8 mouse cellular contexts compared by ENCODE assay signal in genomic region chr2:151038811-151039222, GRCm38 (mm10). TPM values are rescaled to one million over a fixed set of nuclear protein-coding genes. Genes with fewer than 3 reads are reported as not detected.
A peak's percentile ranks its signal among the peaks of the same experiment; 100 is the strongest.
DNase-seq lines count a peak whose midpoint lies in the region; ATAC-seq and TF ChIP-seq lines count a peak whose summit lies in the region.

No protein-coding gene starts in this region.

- no peaks in the 10 kb centered on the region for H3K36me3 ChIP-seq in heart, embryonic 12.5 days
- peaks cover 0 to 10% of the 10 kb centered on the region in 2 experiments for H3K36me3 ChIP-seq in CH12.LX (replicated peaks in 1 of 2; ENCODE audit: control insufficient read depth in 1 of 2, insufficient read depth in 1 of 2, low read length in 1 of 2)
- H3K36me3 ChIP-seq in embryonic facial prominence, embryonic 11.5 days (replicated peaks; ENCODE audit: control insufficient read depth, insufficient read depth, low read depth, low read length), result no peaks in the 10 kb centered on the region
- H3K36me3 ChIP-seq in intestine, embryonic 15.5 days, result no peaks in the 10 kb centered on the region
- no peaks in the 10 kb centered on the region for H3K36me3 ChIP-seq in midbrain, embryonic 16.5 days (ENCODE audit: control insufficient read depth, insufficient read depth, low read length)

- peaks cover 31% of the 10 kb centered on the region for H3K79me2 ChIP-seq in CH12.LX (replicated peaks; ENCODE audit: control insufficient read depth, extremely low read depth, insufficient read depth, poor library complexity, severe bottlenecking)

- H3K9ac ChIP-seq in heart, embryonic 12.5 days, result peak overlapping the region; percentile 93
- peak overlapping the region; percentile 93 for H3K9ac ChIP-seq in CH12.LX (ENCODE audit: insufficient read depth, low read depth)
- H3K9ac ChIP-seq in embryonic facial prominence, embryonic 11.5 days (replicated peaks; ENCODE audit: low read length), result peak overlapping the region; percentile 99
- H3K9ac ChIP-seq in intestine, embryonic 15.5 days, result peak overlapping the region; percentile 98
- H3K9ac ChIP-seq in midbrain, embryonic 16.5 days (ENCODE audit: low read depth, low read length), result peak overlapping the region; percentile 88

- H3K27ac ChIP-seq in heart, embryonic 12.5 days (ENCODE audit: poor library complexity, severe bottlenecking), result peak overlapping the region; percentile 73
- H3K27ac ChIP-seq in CH12.LX (ENCODE audit: insufficient read depth, low read depth), result peak overlapping the region; percentile 29
- H3K27ac ChIP-seq in embryonic facial prominence, embryonic 11.5 days (replicated peaks; ENCODE audit: low read depth, low read length), result peak overlapping the region; percentile 25; the same call in 1 of the 2 replicates
- H3K27ac ChIP-seq in intestine, embryonic 15.5 days, result peak overlapping the region; percentile 88
- peak overlapping the region; percentile 71 for H3K27ac ChIP-seq in midbrain, embryonic 16.5 days (ENCODE audit: low read length)

- in situ Hi-C loops in CH12.LX (cut with MboI; ENCODE audit: low pct_ligation_motif_present, low pct_unique_long_range_greater_than_20kb, low sequenced_read_pairs), result no loop called here

- TF ChIP-seq POLR2A in CH12.LX (IDR thresholded peaks at IDR 0.05; ENCODE audit: low read depth, low read length), result no peak

- TF ChIP-seq RAD21 in CH12.LX (IDR thresholded peaks at IDR 0.05; ENCODE audit: low read depth, low read length), result no peak

- no peak for TF ChIP-seq CTCF in CH12.LX (conservative IDR thresholded peaks at IDR 0.05 in 1 of 2, IDR thresholded peaks at IDR 0.05 in 1 of 2; ENCODE audit: low read depth in 2 of 2, low read length in 2 of 2)

- WGBS in heart, embryonic 12.5 days, result under 1% methylated on average over 30 of the region's 30 CpGs
- 1% methylated on average over 30 of the region's 30 CpGs for WGBS in embryonic facial prominence, embryonic 11.5 days
- under 1% methylated on average over 30 of the region's 30 CpGs for WGBS in intestine, embryonic 15.5 days
- under 1% methylated on average over 30 of the region's 30 CpGs for whole genome bisulfite sequencing in midbrain, embryonic 16.5 days

- peaks cover 14% of the 10 kb centered on the region for H3K4me1 ChIP-seq in heart, embryonic 12.5 days (replicated peaks)
- peaks cover 5 to 24% of the 10 kb centered on the region in 2 experiments; a peak in 2 of 4 replicates for H3K4me1 ChIP-seq in CH12.LX (ENCODE audit: control insufficient read depth in 1 of 2, insufficient read depth in 2 of 2)
- no peaks in the 10 kb centered on the region; the same call in 1 of the 2 replicates for H3K4me1 ChIP-seq in embryonic facial prominence, embryonic 11.5 days (ENCODE audit: control insufficient read depth, insufficient read depth, low read length)
- H3K4me1 ChIP-seq in intestine, embryonic 15.5 days (replicated peaks), result no peaks in the 10 kb centered on the region
- peaks cover 17% of the 10 kb centered on the region for H3K4me1 ChIP-seq in midbrain, embryonic 16.5 days (ENCODE audit: control insufficient read depth, insufficient read depth, low read length)

- H3K9me3 ChIP-seq in heart, embryonic 12.5 days (replicated peaks), result no peaks in the 10 kb centered on the region
- no peaks in the 10 kb centered on the region for H3K9me3 ChIP-seq in CH12.LX (replicated peaks; ENCODE audit: low read length)
- no peaks in the 10 kb centered on the region for H3K9me3 ChIP-seq in embryonic facial prominence, embryonic 11.5 days (replicated peaks; ENCODE audit: control insufficient read depth, low read length)
- no peaks in the 10 kb centered on the region for H3K9me3 ChIP-seq in intestine, embryonic 15.5 days
- H3K9me3 ChIP-seq in midbrain, embryonic 16.5 days (replicated peaks; ENCODE audit: control insufficient read depth, low read length, poor library complexity, severe bottlenecking), result no peaks in the 10 kb centered on the region

- dilution Hi-C loops in CH12.LX (cut with MboI; ENCODE audit: extremely low pct_ligation_motif_present, extremely low pct_unique_long_range_greater_than_20kb, low sequenced_read_pairs), result no loop called here

- peak overlapping the region; percentile 76 for H3K4me2 ChIP-seq in heart, embryonic 12.5 days
- peak overlapping the region; percentile 81 for H3K4me2 ChIP-seq in CH12.LX (ENCODE audit: insufficient read depth, low read depth, poor library complexity, severe bottlenecking)
- peak overlapping the region; percentile 68 for H3K4me2 ChIP-seq in embryonic facial prominence, embryonic 11.5 days (ENCODE audit: low read depth, low read length)
- H3K4me2 ChIP-seq in intestine, embryonic 15.5 days (replicated peaks), result peak overlapping the region; percentile 84
- H3K4me2 ChIP-seq in midbrain, embryonic 16.5 days (ENCODE audit: low read length), result peak overlapping the region; percentile 56

- DNase-seq in heart, postnatal 4 days, result no peak
- peak; percentile 44 for DNase-seq in CH12.LX (ENCODE audit: extremely low read depth)
- no peak for DNase-seq in embryonic facial prominence, embryonic 11.5 days (ENCODE audit: low spot score)
- DNase-seq in cerebellum, adult 11-12 months, result no peak

- no peaks in the 10 kb centered on the region for H3K27me3 ChIP-seq in heart, embryonic 12.5 days (replicated peaks)
- peaks cover 3% of the 10 kb centered on the region for H3K27me3 ChIP-seq in CH12.LX (replicated peaks)
- no peaks in the 10 kb centered on the region for H3K27me3 ChIP-seq in embryonic facial prominence, embryonic 11.5 days (ENCODE audit: control insufficient read depth, insufficient read depth, low read length)
- H3K27me3 ChIP-seq in intestine, embryonic 15.5 days (replicated peaks), result no peaks in the 10 kb centered on the region
- no peaks in the 10 kb centered on the region for H3K27me3 ChIP-seq in midbrain, embryonic 16.5 days (ENCODE audit: control insufficient read depth, insufficient read depth, low read depth, low read length)

- peak; percentile 72 for ATAC-seq in heart, embryonic 12.5 days (ENCODE audit: insufficient number of reproducible peaks, low FRiP score)
- peak; percentile 79; the same call in 1 of the 2 replicates for ATAC-seq in embryonic facial prominence, embryonic 11.5 days (replicated peaks; ENCODE audit: insufficient number of reproducible peaks, low FRiP score, low TSS enrichment, low read depth)
- ATAC-seq in intestine, embryonic 15.5 days, result peak; percentile 84
- no peak; the same call in 1 of the 2 replicates for ATAC-seq in midbrain, embryonic 16.5 days
- no peak for ATAC-seq in megakaryocyte-erythroid progenitor cell, adult 5-6 weeks (replicated peaks; ENCODE audit: low FRiP score, low TSS enrichment, poor library complexity, severe bottlenecking)

- TF ChIP-seq EP300 in CH12.LX (IDR thresholded peaks at IDR 0.05; ENCODE audit: low read length), result no peak

- H3K4me3 ChIP-seq in heart, embryonic 12.5 days, result peak overlapping the region; percentile 83
- H3K4me3 ChIP-seq in CH12.LX (replicated peaks in 1 of 3; ENCODE audit: low read depth in 2 of 3, low read length in 2 of 3, poor library complexity in 1 of 3), result peak overlapping the region; percentile 71 to 99 (median 98)
- peak overlapping the region; percentile 86 for H3K4me3 ChIP-seq in embryonic facial prominence, embryonic 11.5 days (ENCODE audit: low read depth, low read length)
- peak overlapping the region; percentile 94 for H3K4me3 ChIP-seq in intestine, embryonic 15.5 days (replicated peaks)
- peak overlapping the region; percentile 79 for H3K4me3 ChIP-seq in midbrain, embryonic 16.5 days (ENCODE audit: low read depth, low read length)

RNA-seq across cellular contexts. Expression of gene Ninl, which starts 0.4 kb away (rescaled TPM):
- 6.7 and 8.4 TPM in 2 replicates for polyA plus RNA-seq in heart, embryonic 12.5 days (2016; fragmentation: Nextera tagmentation; extraction: Ambion mirVana)
- total RNA-seq in heart, postnatal 4 days (2021), result 1 to 10 TPM; 1.7 to 2.5 TPM
- total RNA-seq in CH12.LX (2012; rRNA removed) (5.8 and 6.6 TPM in 2 replicates), CH12.LX (2014; rRNA removed) (1.8 and 3.8 TPM in 2 replicates)
- polyA plus RNA-seq in CH12.LX (2012; ENCODE audit: insufficient read length, low read depth), result 3.5 and 4.1 TPM in 2 replicates
- 9.0 and 14.0 TPM in 2 replicates for polyA plus RNA-seq in embryonic facial prominence, embryonic 11.5 days (2014; fragmentation: Nextera tagmentation; extraction: Ambion mirVana)
- polyA plus RNA-seq in intestine, embryonic 15.5 days (2015; fragmentation: Nextera tagmentation; extraction: Ambion mirVana), result 6.5 and 6.7 TPM in 2 replicates
- polyA plus RNA-seq in midbrain, embryonic 16.5 days (2015; fragmentation: Nextera tagmentation; extraction: Ambion mirVana), result 3.8 and 4.8 TPM in 2 replicates
- total RNA-seq in megakaryocyte-erythroid progenitor cell, adult 5-6 weeks (2014; fragmentation: Nextera tagmentation), result 4.4 and 6.1 TPM in 2 replicates
- 9.6 and 11.2 TPM in 2 replicates for total RNA-seq in megakaryocyte-erythroid progenitor cell, adult 5-6 weeks (2017)

RNA-seq across cellular contexts. Expression of gene Nanp, which starts 0.4 kb away (rescaled TPM):
- polyA plus RNA-seq in heart, embryonic 12.5 days (2016; fragmentation: Nextera tagmentation; extraction: Ambion mirVana), result 23.5 and 23.7 TPM in 2 replicates
- 1 to 10 TPM; 6.6 to 7.9 TPM for total RNA-seq in heart, postnatal 4 days (2021)
- total RNA-seq in CH12.LX (2012; rRNA removed) (15.6 and 22.2 TPM in 2 replicates), CH12.LX (2014; rRNA removed) (30.8 and 35.3 TPM in 2 replicates)
- 31.9 and 33.0 TPM in 2 replicates for polyA plus RNA-seq in CH12.LX (2012; ENCODE audit: insufficient read length, low read depth)
- 54.3 and 62.0 TPM in 2 replicates for polyA plus RNA-seq in embryonic facial prominence, embryonic 11.5 days (2014; fragmentation: Nextera tagmentation; extraction: Ambion mirVana)
- polyA plus RNA-seq in intestine, embryonic 15.5 days (2015; fragmentation: Nextera tagmentation; extraction: Ambion mirVana), result 53.8 and 61.2 TPM in 2 replicates
- polyA plus RNA-seq in midbrain, embryonic 16.5 days (2015; fragmentation: Nextera tagmentation; extraction: Ambion mirVana), result 35.6 and 37.0 TPM in 2 replicates
- total RNA-seq in megakaryocyte-erythroid progenitor cell, adult 5-6 weeks (2014; fragmentation: Nextera tagmentation), result 35.5 and 42.2 TPM in 2 replicates
- total RNA-seq in megakaryocyte-erythroid progenitor cell, adult 5-6 weeks (2017), result 26.2 and 38.6 TPM in 2 replicates

RNA-seq across cellular contexts. Expression of gene Gm14151, which starts 53.3 kb away (rescaled TPM):
- not detected in 2 replicates for polyA plus RNA-seq in heart, embryonic 12.5 days (2016; fragmentation: Nextera tagmentation; extraction: Ambion mirVana)
- total RNA-seq in heart, postnatal 4 days (2021), result not detected
- total RNA-seq in CH12.LX (2012; rRNA removed) (not detected in 2 replicates), CH12.LX (2014; rRNA removed) (not detected in 2 replicates)
- polyA plus RNA-seq in CH12.LX (2012; ENCODE audit: insufficient read length, low read depth), result not detected in 2 replicates
- not detected in 2 replicates for polyA plus RNA-seq in embryonic facial prominence, embryonic 11.5 days (2014; fragmentation: Nextera tagmentation; extraction: Ambion mirVana)
- not detected in 2 replicates for polyA plus RNA-seq in intestine, embryonic 15.5 days (2015; fragmentation: Nextera tagmentation; extraction: Ambion mirVana)
- not detected in 2 replicates for polyA plus RNA-seq in midbrain, embryonic 16.5 days (2015; fragmentation: Nextera tagmentation; extraction: Ambion mirVana)
- total RNA-seq in megakaryocyte-erythroid progenitor cell, adult 5-6 weeks (2014; fragmentation: Nextera tagmentation), result not detected in 2 replicates
- not detected in 2 replicates for total RNA-seq in megakaryocyte-erythroid progenitor cell, adult 5-6 weeks (2017)

RNA-seq across cellular contexts. Expression of gene Gm14147, which starts 59.2 kb away (rescaled TPM):
- not detected in 2 replicates for polyA plus RNA-seq in heart, embryonic 12.5 days (2016; fragmentation: Nextera tagmentation; extraction: Ambion mirVana)
- total RNA-seq in heart, postnatal 4 days (2021), result not detected
- total RNA-seq in CH12.LX (2012; rRNA removed) (not detected in 2 replicates), CH12.LX (2014; rRNA removed) (not detected in 2 replicates)
- not detected in 2 replicates for polyA plus RNA-seq in CH12.LX (2012; ENCODE audit: insufficient read length, low read depth)
- not detected in 2 replicates for polyA plus RNA-seq in embryonic facial prominence, embryonic 11.5 days (2014; fragmentation: Nextera tagmentation; extraction: Ambion mirVana)
- not detected in 2 replicates for polyA plus RNA-seq in intestine, embryonic 15.5 days (2015; fragmentation: Nextera tagmentation; extraction: Ambion mirVana)
- polyA plus RNA-seq in midbrain, embryonic 16.5 days (2015; fragmentation: Nextera tagmentation; extraction: Ambion mirVana), result not detected in 2 replicates
- total RNA-seq in megakaryocyte-erythroid progenitor cell, adult 5-6 weeks (2014; fragmentation: Nextera tagmentation), result not detected in 2 replicates
- total RNA-seq in megakaryocyte-erythroid progenitor cell, adult 5-6 weeks (2017), result not detected in 2 replicates

Comparison
In these comparisons a context has a peak if more than half of its experiments do, and no peak if none do; other contexts are left out.
1. ATAC-seq: peak in heart, embryonic 12.5 days (single experiment), embryonic facial prominence, embryonic 11.5 days (single experiment) and intestine, embryonic 15.5 days (single experiment); none in midbrain, embryonic 16.5 days (single experiment) and megakaryocyte-erythroid progenitor cell, adult 5-6 weeks (single experiment).
2. H3K27ac ChIP-seq: peak in every context shown above with its lines; median percentile 88 in intestine, embryonic 15.5 days; 73 in heart, embryonic 12.5 days; 71 in midbrain, embryonic 16.5 days; 29 in CH12.LX; 25 in embryonic facial prominence, embryonic 11.5 days.
3. Peak in every context shown above with its lines, with median percentiles within 50 percentile points of each other: H3K4me2 ChIP-seq, H3K4me3 ChIP-seq and H3K9ac ChIP-seq.